Mouse (Mus musculus): ENCODE measurements around the gene Cnp. TPM values are rescaled to one million over a fixed set of nuclear protein-coding genes. Genes with fewer than 3 reads are reported as not detected.

Gene Cnp
- polyA plus RNA-seq, 1 experiment from 2014 or later = 32.0 TPM

GRCm38 (mm10) chr11:100592346-100593046, 17.8 kb downstream of the Cnp start:
- Histone ChIP-seq H3K27ac (replicated peaks) (no peak overlapping the region), H3K4me1 (no peaks in the 10 kb centered on the region; the same call in 1 of the 2 replicates), H3K36me3 (peaks cover 88% of the 10 kb centered on the region), H3K27me3 (no peaks in the 10 kb centered on the region), H3K9me3 (replicated peaks) (no peaks in the 10 kb centered on the region), H3K4me2 (replicated peaks) (no peak overlapping the region), H3K4me3 (replicated peaks) (no peak overlapping the region), H3K9ac (no peak overlapping the region)
- no peak for ATAC-seq (ENCODE audit: insufficient number of reproducible peaks, low FRiP score, low TSS enrichment, low read depth)
- WGBS = 86% methylated on average over 11 of the region's 11 CpGs

DNA sequence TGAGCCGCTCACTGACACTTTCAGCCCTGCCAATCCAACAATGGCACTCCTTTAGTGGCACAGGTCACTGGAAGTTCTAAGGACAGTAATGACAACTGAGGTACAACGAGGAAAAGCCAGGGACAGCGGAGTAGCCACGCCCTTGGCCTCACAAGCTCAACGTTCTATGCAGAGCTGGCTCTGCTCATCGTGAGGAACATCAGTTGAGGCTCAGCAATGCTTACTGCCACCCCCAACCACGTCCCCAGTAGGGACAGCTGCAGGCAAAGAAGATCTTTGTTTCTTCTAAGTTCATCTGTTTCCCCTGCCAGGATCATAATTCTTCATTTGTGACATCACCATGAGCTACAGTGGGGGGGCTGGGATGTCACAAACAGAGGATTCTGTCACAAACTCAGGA, 19.9 kb downstream of the Cnp start:
- Histone ChIP-seq H3K4me3 (replicated peaks) (no peak overlapping the region), H3K9me3 (replicated peaks) (no peaks in the 10 kb centered on the region), H3K4me2 (replicated peaks) (no peak overlapping the region), H3K27ac (replicated peaks) (no peak overlapping the region), H3K36me3 (peaks cover 88% of the 10 kb centered on the region), H3K4me1 (no peaks in the 10 kb centered on the region; the same call in 1 of the 2 replicates), H3K27me3 (no peaks in the 10 kb centered on the region), H3K9ac (no peak overlapping the region)
- no peak for ATAC-seq (ENCODE audit: insufficient number of reproducible peaks, low FRiP score, low TSS enrichment, low read depth)
- 80% methylated on average over 7 of the region's 7 CpGs for WGBS

DNA sequence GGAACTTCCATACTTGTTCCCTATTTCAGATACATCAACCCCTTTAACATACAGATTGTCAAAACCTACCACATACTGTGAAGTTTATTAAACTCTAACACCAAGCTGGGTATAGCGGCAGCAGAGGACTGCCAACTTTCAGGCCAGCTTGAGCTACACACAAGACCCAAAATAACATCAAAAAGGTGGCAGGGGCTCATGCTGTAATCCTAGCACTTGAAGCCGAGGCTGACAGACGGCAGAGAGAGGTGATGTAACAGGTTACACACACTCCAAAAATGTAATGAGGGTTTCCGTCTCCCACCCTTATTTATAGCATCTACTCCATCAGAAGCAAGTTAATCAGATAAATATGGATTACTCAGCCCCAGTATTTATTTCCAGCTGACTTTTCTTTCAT, 20.8 kb downstream of the Cnp start:
- no peaks in the 10 kb centered on the region for H3K9me3 ChIP-seq (replicated peaks)
- no peak overlapping the region for H3K4me2 ChIP-seq (replicated peaks)
- H3K36me3 ChIP-seq = peaks cover 90% of the 10 kb centered on the region
- no peak overlapping the region for H3K9ac ChIP-seq
- no peaks in the 10 kb centered on the region for H3K4me1 ChIP-seq
- 66% methylated on average over 4 of the region's 4 CpGs for WGBS
- H3K27me3 ChIP-seq = no peaks in the 10 kb centered on the region
- no peak overlapping the region for H3K27ac ChIP-seq (replicated peaks)
- no peak overlapping the region for H3K4me3 ChIP-seq (replicated peaks)
- no peak for ATAC-seq (ENCODE audit: insufficient number of reproducible peaks, low FRiP score, low TSS enrichment, low read depth)

GRCm38 (mm10) chr11:100598074-100598473, 23.4 kb downstream of the Cnp start:
- Histone ChIP-seq H3K4me1 (no peaks in the 10 kb centered on the region), H3K4me3 (replicated peaks) (no peak overlapping the region), H3K4me2 (replicated peaks) (no peak overlapping the region), H3K9me3 (replicated peaks) (no peaks in the 10 kb centered on the region), H3K9ac (no peak overlapping the region), H3K27ac (replicated peaks) (no peak overlapping the region), H3K27me3 (no peaks in the 10 kb centered on the region), H3K36me3 (peaks cover 82% of the 10 kb centered on the region)
- WGBS = 86% methylated on average over 4 of the region's 4 CpGs
- ATAC-seq (ENCODE audit: insufficient number of reproducible peaks, low FRiP score, low TSS enrichment, low read depth) = no peak

DNA sequence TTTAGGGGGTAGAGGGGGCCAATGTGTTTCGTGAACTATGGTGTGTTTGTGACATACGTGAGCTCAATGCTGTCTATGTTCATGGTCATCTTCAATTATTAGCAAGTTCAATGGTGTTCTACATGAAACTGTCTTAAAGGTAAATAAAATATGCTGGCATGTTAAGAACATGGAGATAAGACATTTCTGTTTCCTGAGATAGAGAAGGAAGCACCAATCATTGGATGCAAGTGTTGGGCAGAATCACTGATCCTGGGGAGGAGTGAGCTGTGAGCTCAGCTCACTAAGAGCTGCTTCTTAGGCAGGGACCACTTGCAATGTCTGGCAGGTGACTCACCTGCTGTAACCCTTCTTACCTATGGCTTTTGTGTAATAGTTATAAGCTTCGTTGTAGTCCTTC, 26.7 kb downstream of the Cnp start:
- 90% methylated on average over 3 of the region's 3 CpGs for WGBS
- no peak overlapping the region for H3K27ac ChIP-seq (replicated peaks)
- H3K4me1 ChIP-seq = peaks cover 4% of the 10 kb centered on the region; the same call in 1 of the 2 replicates
- no peaks in the 10 kb centered on the region for H3K9me3 ChIP-seq (replicated peaks)
- peaks cover 63% of the 10 kb centered on the region for H3K36me3 ChIP-seq
- H3K4me3 ChIP-seq (replicated peaks) = no peak overlapping the region
- no peak overlapping the region for H3K4me2 ChIP-seq (replicated peaks)
- ATAC-seq (ENCODE audit: insufficient number of reproducible peaks, low FRiP score, low TSS enrichment, low read depth) = no peak
- no peak overlapping the region for H3K9ac ChIP-seq
- H3K27me3 ChIP-seq = no peaks in the 10 kb centered on the region

- Histone ChIP-seq H3K9ac (no peak overlapping the region), H3K4me1 (peaks cover 4% of the 10 kb centered on the region; the same call in 1 of the 2 replicates), H3K4me2 (replicated peaks) (no peak overlapping the region), H3K4me3 (replicated peaks) (no peak overlapping the region), H3K36me3 (peaks cover 45% of the 10 kb centered on the region), H3K9me3 (replicated peaks) (no peaks in the 10 kb centered on the region), H3K27me3 (no peaks in the 10 kb centered on the region), H3K27ac (replicated peaks) (no peak overlapping the region)
- WGBS = 92% methylated on average over 9 of the region's 9 CpGs
- no peak for ATAC-seq (ENCODE audit: insufficient number of reproducible peaks, low FRiP score, low TSS enrichment, low read depth)
These were observed 28.5 kb downstream of the Cnp start for GRCm38 (mm10) chr11:100603155-100603554.

DNA sequence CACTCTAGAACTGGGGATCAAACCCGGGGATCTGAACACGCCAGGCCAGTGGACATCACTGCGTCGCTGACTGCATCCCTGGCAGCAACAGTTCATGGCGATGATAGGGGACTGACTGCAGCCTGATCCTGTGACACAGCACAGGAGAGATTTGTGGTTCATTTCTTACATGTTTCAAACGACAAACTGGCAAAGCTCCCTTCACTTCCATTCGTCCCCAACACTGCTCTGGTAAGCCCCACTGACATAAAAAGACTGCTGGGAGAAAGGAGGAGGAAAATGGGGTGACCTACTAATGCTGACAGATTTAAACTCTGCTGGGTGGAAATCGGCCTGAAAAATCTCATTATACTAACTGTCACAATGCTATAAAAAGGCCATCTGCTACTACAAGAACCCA, 29.1 kb downstream of the Cnp start:
- Histone ChIP-seq H3K36me3 (peaks cover 41% of the 10 kb centered on the region), H3K4me2 (replicated peaks) (no peak overlapping the region), H3K4me1 (peaks cover 7% of the 10 kb centered on the region), H3K27ac (replicated peaks) (no peak overlapping the region), H3K4me3 (replicated peaks) (no peak overlapping the region), H3K9ac (no peak overlapping the region), H3K27me3 (no peaks in the 10 kb centered on the region), H3K9me3 (replicated peaks) (no peaks in the 10 kb centered on the region)
- WGBS = 84% methylated on average over 8 of the region's 8 CpGs
- no peak for ATAC-seq (ENCODE audit: insufficient number of reproducible peaks, low FRiP score, low TSS enrichment, low read depth)

DNA sequence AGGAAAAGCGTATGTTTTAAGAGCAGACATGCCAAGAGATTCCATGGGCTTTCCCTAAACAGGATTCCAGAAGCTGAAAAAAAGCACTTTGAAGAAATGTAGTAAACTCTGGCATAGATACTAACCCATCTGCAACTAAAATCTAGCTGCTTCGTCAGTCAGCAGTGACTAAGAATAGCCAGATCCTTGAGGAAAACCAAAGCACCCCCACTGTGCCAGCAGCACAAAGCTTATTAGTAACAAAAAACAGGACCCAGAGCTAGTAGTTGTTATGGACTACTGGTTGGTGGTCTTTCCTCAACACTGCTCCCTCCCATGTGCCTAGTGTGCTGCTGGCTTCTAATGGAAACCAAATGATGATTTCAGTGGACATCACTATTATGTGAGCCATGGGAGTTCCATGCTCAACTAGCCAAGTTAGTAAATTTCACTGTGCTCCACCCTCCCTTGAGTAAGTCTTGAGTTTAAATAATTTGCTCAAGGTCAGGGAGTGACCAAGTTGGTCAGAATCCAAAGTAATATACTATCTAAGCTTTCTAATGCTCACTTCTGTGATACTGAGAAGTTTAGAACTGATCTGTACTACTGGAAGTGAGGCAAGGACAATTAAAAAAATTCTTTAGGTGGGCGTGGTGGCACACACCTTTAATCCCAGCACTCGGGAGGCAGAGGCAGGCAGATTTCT, 29.8 kb downstream of the Cnp start:
- peaks cover 34% of the 10 kb centered on the region for H3K36me3 ChIP-seq
- no peak for ATAC-seq (ENCODE audit: insufficient number of reproducible peaks, low FRiP score, low TSS enrichment, low read depth)
- no peak overlapping the region for H3K27ac ChIP-seq (replicated peaks)
- no peak overlapping the region for H3K4me2 ChIP-seq (replicated peaks)
- peaks cover 9% of the 10 kb centered on the region for H3K4me1 ChIP-seq
- H3K4me3 ChIP-seq (replicated peaks) = no peak overlapping the region
- no peak overlapping the region for H3K9ac ChIP-seq
- H3K27me3 ChIP-seq = no peaks in the 10 kb centered on the region
- no peaks in the 10 kb centered on the region for H3K9me3 ChIP-seq (replicated peaks)
- 67% methylated on average over 4 of the region's 4 CpGs for WGBS

- H3K27me3 ChIP-seq = no peaks in the 10 kb centered on the region
- ATAC-seq (ENCODE audit: insufficient number of reproducible peaks, low FRiP score, low TSS enrichment, low read depth) = no peak
- peaks cover 24% of the 10 kb centered on the region for H3K36me3 ChIP-seq
- H3K9me3 ChIP-seq (replicated peaks) = no peaks in the 10 kb centered on the region
- H3K27ac ChIP-seq (replicated peaks) = no peak overlapping the region
- no peak overlapping the region for H3K4me2 ChIP-seq (replicated peaks)
- no peak overlapping the region for H3K9ac ChIP-seq
- WGBS = 75% methylated on average over 10 of the region's 10 CpGs
- H3K4me1 ChIP-seq = peaks cover 18% of the 10 kb centered on the region
- H3K4me3 ChIP-seq (replicated peaks) = no peak overlapping the region
These were observed 30.7 kb downstream of the Cnp start for GRCm38 (mm10) chr11:100605451-100605850.

GRCm38 (mm10) chr11:100607121-100607520, 32.4 kb downstream of the Cnp start:
- Histone ChIP-seq H3K27me3 (no peaks in the 10 kb centered on the region), H3K27ac (replicated peaks) (no peak overlapping the region), H3K36me3 (0 out of 2 replicates have a peak, but pooled peaks cover 11% of the 10 kb centered on the region), H3K9me3 (replicated peaks) (no peaks in the 10 kb centered on the region), H3K9ac (no peak overlapping the region), H3K4me3 (replicated peaks) (no peak overlapping the region), H3K4me2 (replicated peaks) (no peak overlapping the region), H3K4me1 (peaks cover 18% of the 10 kb centered on the region)
- no peak for ATAC-seq (ENCODE audit: insufficient number of reproducible peaks, low FRiP score, low TSS enrichment, low read depth)
- whole genome bisulfite sequencing = 90% methylated on average over 6 of the region's 6 CpGs

- Histone ChIP-seq H3K4me1 (peaks cover 22% of the 10 kb centered on the region), H3K36me3 (0 out of 2 replicates have a peak, but pooled peaks cover 7% of the 10 kb centered on the region), H3K4me3 (replicated peaks) (no peak overlapping the region), H3K27me3 (no peaks in the 10 kb centered on the region), H3K4me2 (replicated peaks) (no peak overlapping the region), H3K9me3 (replicated peaks) (no peaks in the 10 kb centered on the region), H3K27ac (replicated peaks) (no peak overlapping the region), H3K9ac (no peak overlapping the region)
- WGBS = 69% methylated on average over 4 of the region's 4 CpGs
- ATAC-seq (ENCODE audit: insufficient number of reproducible peaks, low FRiP score, low TSS enrichment, low read depth) = no peak
These were observed 34.1 kb downstream of the Cnp start for GRCm38 (mm10) chr11:100608796-100609195.

Data from embryonic facial prominence, embryonic 15.5 days (tissue).